Mouse (Mus musculus): ENCODE results near the gene Wfikkn2. TPM values are rescaled to one million over a fixed set of nuclear protein-coding genes. Genes with fewer than 3 reads are reported as not detected.
"Not testable (repeated sequence)": the region's sequence is repeated elsewhere in the genome, so short reads cannot be mapped to it uniquely, and the experiment has no call there.

Wfikkn2 gene
- polyA plus RNA-seq, 1 experiment from 2014 or later = 2.0 TPM

GRCm38 (mm10) chr11:94275686-94276085 lies 29.9 kb upstream of the Wfikkn2 start:
- Histone ChIP-seq H3K9ac (no peak overlapping the region), H3K27me3 (replicated peaks) (no peaks in the 10 kb centered on the region), H3K36me3 (no peaks in the 10 kb centered on the region), H3K4me3 (no peak overlapping the region), H3K4me2 (no peak overlapping the region), H3K4me1 (peaks cover 22% of the 10 kb centered on the region), H3K9me3 (no peaks in the 10 kb centered on the region), H3K27ac (replicated peaks) (no peak overlapping the region)
- no peak for ATAC-seq (ENCODE audit: extremely low read depth, insufficient number of reproducible peaks, low FRiP score, low TSS enrichment)
- WGBS = 84% methylated on average over 2 of the region's 2 CpGs

DNA sequence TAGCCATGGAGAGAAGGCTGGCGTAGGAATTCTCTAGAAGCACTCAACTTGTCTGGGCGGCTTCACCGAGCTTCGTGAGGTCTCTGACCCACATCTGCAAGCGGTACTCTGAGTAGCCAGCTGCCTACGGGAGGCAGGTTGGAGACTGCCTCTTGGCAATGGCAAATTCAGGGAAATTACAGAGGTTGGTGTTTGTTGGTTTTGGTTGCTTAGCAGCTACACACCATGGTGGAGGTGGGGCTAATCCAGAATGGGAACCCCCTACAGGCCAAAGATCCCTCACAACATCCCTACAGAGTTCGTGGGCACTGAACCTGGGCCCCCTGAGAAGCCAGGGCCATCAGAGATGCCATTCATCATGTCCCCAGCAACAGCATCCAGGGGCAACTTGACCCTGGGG lies 29.4 kb upstream of the Wfikkn2 start:
- Histone ChIP-seq H3K4me2 (no peak overlapping the region), H3K36me3 (no peaks in the 10 kb centered on the region), H3K27ac (replicated peaks) (no peak overlapping the region), H3K4me1 (peaks cover 19% of the 10 kb centered on the region), H3K4me3 (no peak overlapping the region), H3K27me3 (replicated peaks) (no peaks in the 10 kb centered on the region), H3K9ac (no peak overlapping the region), H3K9me3 (no peaks in the 10 kb centered on the region)
- ATAC-seq (ENCODE audit: extremely low read depth, insufficient number of reproducible peaks, low FRiP score, low TSS enrichment) = no peak
- 79% methylated on average over 7 of the region's 7 CpGs for WGBS

GRCm38 (mm10) chr11:94274206-94274867 lies 28.5 kb upstream of the Wfikkn2 start:
- Histone ChIP-seq H3K9me3 (no peaks in the 10 kb centered on the region), H3K36me3 (no peaks in the 10 kb centered on the region), H3K4me3 (no peak overlapping the region), H3K9ac (0 out of 2 replicates have a peak overlapping the region, but pooled peaks have one; percentile 13), H3K27ac (replicated peaks) (no peak overlapping the region), H3K27me3 (replicated peaks) (no peaks in the 10 kb centered on the region), H3K4me1 (peaks cover 19% of the 10 kb centered on the region), H3K4me2 (no peak overlapping the region)
- 56% methylated on average over 10 of the region's 10 CpGs for WGBS
- ATAC-seq (ENCODE audit: extremely low read depth, insufficient number of reproducible peaks, low FRiP score, low TSS enrichment) = no peak

DNA sequence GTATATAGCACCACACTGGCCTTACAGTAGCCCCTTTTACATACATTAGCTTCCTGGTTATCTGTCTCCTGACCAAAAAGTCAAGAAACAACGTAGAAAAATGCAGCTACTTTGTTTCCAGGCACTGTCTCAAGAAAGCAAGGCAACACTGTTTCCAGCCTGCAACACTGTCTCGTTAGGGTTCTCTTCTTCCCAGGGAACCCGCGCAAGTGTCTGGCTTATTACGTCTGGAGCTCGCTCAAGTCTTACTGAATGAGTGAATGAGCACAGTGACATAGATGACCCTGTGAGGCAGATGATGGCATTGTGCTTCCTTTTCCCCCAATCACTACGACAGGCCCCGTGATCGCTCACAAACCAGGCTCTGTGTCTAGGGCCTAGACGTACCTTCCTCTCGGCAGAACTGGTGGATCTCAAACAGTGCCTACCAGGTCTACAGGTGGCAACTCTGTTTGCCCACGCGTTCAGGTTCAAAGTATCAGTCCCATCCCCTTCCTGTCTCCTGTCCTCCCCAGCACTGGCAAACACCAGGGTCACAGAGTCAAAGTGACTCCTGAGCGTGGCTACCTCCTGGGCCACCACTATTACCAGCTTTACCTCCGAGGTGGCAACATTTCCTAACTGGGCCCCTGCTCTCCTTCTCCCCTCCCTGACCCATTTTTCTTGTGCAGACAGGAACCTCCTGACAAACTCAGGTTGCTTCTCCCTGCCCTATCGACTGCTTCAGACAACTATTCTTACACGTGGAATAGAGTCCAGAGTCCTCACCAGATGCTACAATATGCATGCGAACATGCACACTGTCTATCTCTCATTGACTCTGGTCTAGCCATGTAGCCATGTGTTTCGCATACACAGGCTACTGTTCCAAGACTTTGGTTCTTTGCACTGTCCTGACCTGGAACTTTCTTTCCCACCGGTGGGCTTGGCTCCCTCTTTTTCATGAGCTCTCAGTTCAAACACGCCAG lies 27.4 kb upstream of the Wfikkn2 start:
- Histone ChIP-seq H3K4me2 (no peak overlapping the region), H3K36me3 (no peaks in the 10 kb centered on the region), H3K27ac (replicated peaks) (no peak overlapping the region), H3K4me1 (peaks cover 19% of the 10 kb centered on the region), H3K9ac (no peak overlapping the region), H3K27me3 (replicated peaks) (no peaks in the 10 kb centered on the region), H3K9me3 (no peaks in the 10 kb centered on the region), H3K4me3 (no peak overlapping the region)
- 84% methylated on average over 21 of the region's 21 CpGs for WGBS
- no peak for ATAC-seq (ENCODE audit: extremely low read depth, insufficient number of reproducible peaks, low FRiP score, low TSS enrichment)

DNA sequence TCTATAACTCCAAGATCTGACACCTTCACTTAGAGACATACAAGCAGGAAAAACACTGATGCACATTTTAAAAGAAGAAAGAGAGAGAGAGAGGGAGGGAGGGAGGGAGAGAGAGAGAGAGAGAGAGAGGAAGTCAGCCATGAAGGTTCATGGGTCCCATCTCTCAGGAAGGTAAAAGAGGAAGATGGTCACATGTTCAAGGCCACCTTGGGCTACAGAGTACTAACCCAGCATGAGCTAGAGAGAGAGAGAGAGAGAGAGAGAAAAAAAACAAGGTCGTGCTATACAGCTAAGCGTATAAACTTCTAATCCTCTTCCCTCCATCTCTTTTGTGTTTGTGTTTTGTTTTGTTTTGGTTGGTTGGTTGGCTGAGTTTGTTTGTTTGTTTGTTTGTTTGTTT lies 25.2 kb upstream of the Wfikkn2 start:
- Histone ChIP-seq H3K27ac (replicated peaks) (no peak overlapping the region), H3K9ac (no peak overlapping the region), H3K27me3 (replicated peaks) (no peaks in the 10 kb centered on the region), H3K4me1 (peaks cover 9% of the 10 kb centered on the region), H3K4me3 (no peak overlapping the region), H3K9me3 (no peaks in the 10 kb centered on the region), H3K36me3 (no peaks in the 10 kb centered on the region), H3K4me2 (no peak overlapping the region)
- ATAC-seq (ENCODE audit: extremely low read depth, insufficient number of reproducible peaks, low FRiP score, low TSS enrichment) = no peak
- 87% methylated on average over 2 of the region's 2 CpGs for WGBS

DNA sequence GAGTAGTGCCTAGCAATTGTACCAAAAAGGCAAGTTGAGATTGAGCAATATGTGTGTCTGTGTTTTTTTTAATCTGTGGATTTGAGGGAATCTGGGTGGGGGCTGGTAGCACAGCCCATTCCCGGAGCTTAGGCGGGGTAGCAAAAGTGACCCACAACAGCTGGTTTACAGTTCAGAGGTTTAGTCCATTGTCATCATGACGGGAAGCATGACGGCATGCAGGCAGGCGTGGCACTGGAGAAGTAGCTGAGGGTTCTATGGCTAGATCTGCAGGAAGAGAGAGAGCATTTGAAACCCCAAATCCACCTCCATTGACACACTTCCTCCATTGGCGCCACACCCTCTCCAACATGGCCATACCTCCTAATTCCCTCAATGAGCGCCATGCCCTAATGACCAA lies 24.1 kb upstream of the Wfikkn2 start:
- 81% methylated on average over 7 of the region's 7 CpGs for WGBS

GRCm38 (mm10) chr11:94268761-94269160 lies 23.0 kb upstream of the Wfikkn2 start:
- no peak overlapping the region for H3K9ac ChIP-seq
- H3K4me2 ChIP-seq = no peak overlapping the region
- no peak overlapping the region for H3K4me3 ChIP-seq
- H3K9me3 ChIP-seq = no peaks in the 10 kb centered on the region
- peaks cover 13% of the 10 kb centered on the region for H3K4me1 ChIP-seq
- no peak overlapping the region for H3K27ac ChIP-seq (replicated peaks)
- no peaks in the 10 kb centered on the region for H3K36me3 ChIP-seq
- no peaks in the 10 kb centered on the region for H3K27me3 ChIP-seq (replicated peaks)
- ATAC-seq (ENCODE audit: extremely low read depth, insufficient number of reproducible peaks, low FRiP score, low TSS enrichment) = no peak

More for the DNA sequence above, 24.1 kb upstream of the Wfikkn2 start:
- no peak for ATAC-seq (ENCODE audit: extremely low read depth, insufficient number of reproducible peaks, low FRiP score, low TSS enrichment)
- Histone ChIP-seq H3K4me3 (no peak overlapping the region), H3K4me2 (no peak overlapping the region), H3K27me3 (replicated peaks) (no peaks in the 10 kb centered on the region), H3K9me3 (no peaks in the 10 kb centered on the region), H3K36me3 (no peaks in the 10 kb centered on the region), H3K9ac (no peak overlapping the region), H3K4me1 (peaks cover 18% of the 10 kb centered on the region), H3K27ac (replicated peaks) (no peak overlapping the region)

DNA sequence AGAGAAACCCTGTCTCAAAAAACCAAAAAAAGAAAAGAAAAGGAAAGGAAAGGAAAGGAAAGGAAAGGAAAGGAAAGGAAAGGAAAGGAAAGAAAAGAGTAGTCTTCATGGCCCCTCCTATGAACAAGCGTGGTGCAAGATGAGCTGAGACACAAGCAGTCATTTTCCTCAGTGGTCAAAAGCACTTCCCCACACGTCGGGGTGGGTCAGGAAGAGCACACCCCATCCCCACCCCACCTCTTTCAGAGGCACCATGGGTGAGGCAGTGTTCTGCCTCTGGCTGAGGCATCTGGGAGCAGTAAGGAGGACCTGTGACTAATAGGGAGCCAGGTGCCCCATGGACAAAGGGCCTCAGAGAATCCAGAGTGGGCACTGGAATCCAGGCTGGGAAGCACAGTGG lies 20.4 kb upstream of the Wfikkn2 start:
- not testable (repeated sequence) for H3K9ac ChIP-seq; H3K9me3 ChIP-seq; H3K4me3 ChIP-seq; H3K36me3 ChIP-seq; H3K27me3 ChIP-seq (replicated peaks); H3K27ac ChIP-seq (replicated peaks); ATAC-seq (ENCODE audit: extremely low read depth, insufficient number of reproducible peaks, low FRiP score, low TSS enrichment)
- 66% methylated on average over 3 of the region's 3 CpGs for WGBS
- peak overlapping the region; percentile 73; the same call in 1 of the 2 replicates for H3K4me2 ChIP-seq
- peaks cover 13% of the 10 kb centered on the region for H3K4me1 ChIP-seq

DNA sequence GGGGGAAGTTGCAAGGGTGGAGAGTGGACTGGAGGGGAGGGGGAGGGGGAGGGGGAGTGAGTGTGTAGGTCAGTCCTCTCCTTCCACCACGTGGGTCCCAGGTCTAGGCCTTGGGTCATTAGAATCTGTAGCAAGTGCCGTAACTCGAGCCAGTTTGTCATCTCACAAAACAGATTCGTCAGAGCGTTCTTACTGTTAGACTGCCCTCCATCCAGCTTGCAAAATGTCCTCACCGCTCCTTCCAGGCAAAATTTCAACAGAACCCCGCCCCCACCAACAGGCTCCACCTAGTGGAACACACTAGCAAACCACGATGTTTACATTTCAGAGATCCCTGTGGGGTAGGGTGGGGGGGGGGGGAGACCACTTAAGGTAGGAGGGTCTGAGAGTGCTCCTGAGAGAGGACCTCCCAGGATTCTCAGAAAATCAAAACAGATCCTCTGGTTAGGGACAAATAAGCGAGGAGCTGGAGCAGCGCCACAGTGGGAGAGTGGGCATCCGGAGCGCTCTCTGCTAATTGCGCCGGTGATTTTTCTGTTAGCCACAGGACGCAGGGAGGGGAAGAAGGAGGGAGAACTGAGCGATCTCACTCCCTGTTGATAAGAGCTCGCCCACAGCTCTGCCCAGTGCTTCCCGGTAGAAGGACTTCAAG lies 19.5 kb upstream of the Wfikkn2 start:
- no peaks in the 10 kb centered on the region for H3K27me3 ChIP-seq (replicated peaks)
- H3K4me2 ChIP-seq = peak overlapping the region; percentile 73
- peak overlapping the region; percentile 77 for H3K9ac ChIP-seq
- H3K36me3 ChIP-seq = no peaks in the 10 kb centered on the region
- 0 out of 2 replicates have a peak, but pooled peaks have one; percentile 40 for ATAC-seq (ENCODE audit: extremely low read depth, insufficient number of reproducible peaks, low FRiP score, low TSS enrichment)
- H3K27ac ChIP-seq (replicated peaks) = peak overlapping the region; percentile 62
- peaks cover 13% of the 10 kb centered on the region for H3K4me1 ChIP-seq
- no peaks in the 10 kb centered on the region for H3K9me3 ChIP-seq
- 1% methylated on average over 18 of the region's 18 CpGs for WGBS
- peak overlapping the region; percentile 52 for H3K4me3 ChIP-seq

GRCm38 (mm10) chr11:94261585-94262370 lies 16.0 kb upstream of the Wfikkn2 start:
- Histone ChIP-seq H3K4me1 (peaks cover 17% of the 10 kb centered on the region), H3K4me3 (no peak overlapping the region), H3K9ac (no peak overlapping the region), H3K4me2 (no peak overlapping the region), H3K9me3 (no peaks in the 10 kb centered on the region), H3K36me3 (no peaks in the 10 kb centered on the region), H3K27me3 (replicated peaks) (no peaks in the 10 kb centered on the region), H3K27ac (replicated peaks) (no peak overlapping the region)
- ATAC-seq (ENCODE audit: extremely low read depth, insufficient number of reproducible peaks, low FRiP score, low TSS enrichment) = no peak
- WGBS = 63% methylated on average over 6 of the region's 6 CpGs

- WGBS = 69% methylated on average over 4 of the region's 4 CpGs
Observed at GRCm38 (mm10) chr11:94259814-94260213, 14.0 kb upstream of the Wfikkn2 start.

More at GRCm38 (mm10) chr11:94259814-94260213, 14.0 kb upstream of the Wfikkn2 start:
- no peaks in the 10 kb centered on the region for H3K9me3 ChIP-seq
- H3K27me3 ChIP-seq (replicated peaks) = 0 out of 2 replicates have a peak, but pooled peaks cover under 1% of the 10 kb centered on the region
- no peak overlapping the region for H3K4me3 ChIP-seq
- no peak overlapping the region for H3K27ac ChIP-seq (replicated peaks)
- no peak overlapping the region for H3K9ac ChIP-seq
- H3K4me1 ChIP-seq = peaks cover 6% of the 10 kb centered on the region
- H3K4me2 ChIP-seq = no peak overlapping the region
- no peaks in the 10 kb centered on the region for H3K36me3 ChIP-seq
- ATAC-seq (ENCODE audit: extremely low read depth, insufficient number of reproducible peaks, low FRiP score, low TSS enrichment) = no peak

Measured in heart, embryonic 13.5 days (tissue).